Mouse (Mus musculus): ENCODE data around the gene Arl4d. TPM values are rescaled to one million over a fixed set of nuclear protein-coding genes. Genes with fewer than 3 reads are reported as not detected.
"Not testable (repeated sequence)": the region's sequence is repeated elsewhere in the genome, so short reads cannot be mapped to it uniquely, and the experiment has no call there.

The Arl4d gene
- polyA plus RNA-seq, 1 experiment = 5.5 TPM

DNA sequence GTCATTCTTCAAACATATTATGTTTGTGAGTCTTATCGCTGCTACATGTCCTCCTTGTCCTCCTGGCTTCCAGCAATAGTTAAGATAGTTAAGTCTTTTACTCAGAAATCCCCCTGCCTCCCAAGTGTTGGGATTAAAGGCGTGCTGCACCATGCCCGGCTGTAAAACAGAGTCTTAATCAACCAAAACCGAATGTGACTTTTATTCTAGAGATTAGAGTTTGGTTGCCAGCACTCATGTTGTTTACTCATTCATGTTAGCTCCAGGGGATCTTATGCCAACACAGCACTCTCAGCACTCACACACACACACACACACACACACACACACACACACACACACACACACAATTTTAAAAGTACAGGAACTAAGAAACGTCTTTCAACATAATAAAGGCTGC, 22.4 kb upstream of the Arl4d start:
- no peaks in the 10 kb centered on the region; the same call in 1 of the 2 replicates for H3K4me1 ChIP-seq (ENCODE audit: control insufficient read depth, insufficient read depth, low read length)
- WGBS = 40% methylated on average over 5 of the region's 5 CpGs
- no peak overlapping the region for H3K4me3 ChIP-seq (replicated peaks; ENCODE audit: control insufficient read depth, low read depth, low read length)
- no peak overlapping the region for H3K27ac ChIP-seq (ENCODE audit: control insufficient read depth, insufficient read depth, low read depth, low read length, poor library complexity)
- no peak for TF ChIP-seq POLR2A (IDR thresholded peaks at IDR 0.05; ENCODE audit: borderline replicate concordance, control insufficient read depth, low read depth, low read length)

DNA sequence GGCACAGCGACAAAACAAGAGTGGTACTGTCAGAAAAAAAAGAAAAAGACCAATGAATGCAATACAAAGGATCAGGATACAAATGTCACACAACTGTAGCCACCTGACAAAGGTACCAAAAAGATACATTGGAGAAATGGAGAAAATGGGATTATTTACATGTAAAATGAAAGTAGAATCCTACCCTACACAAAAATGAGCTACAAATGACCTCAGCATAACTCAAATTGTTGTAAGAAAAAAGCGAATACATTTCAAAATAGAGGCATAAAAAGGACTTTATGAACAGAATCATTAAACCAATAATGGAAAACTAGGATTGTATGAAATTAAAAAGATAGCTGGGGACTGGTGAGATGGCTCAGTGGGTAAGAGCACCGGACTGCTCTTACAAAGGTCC, 20.8 kb upstream of the Arl4d start:
- H3K4me1 ChIP-seq (ENCODE audit: control insufficient read depth, insufficient read depth, low read length) = no peaks in the 10 kb centered on the region; the same call in 1 of the 2 replicates
- no peak overlapping the region for H3K4me3 ChIP-seq (replicated peaks; ENCODE audit: control insufficient read depth, low read depth, low read length)
- WGBS = 61% methylated on average over 3 of the region's 3 CpGs
- no peak overlapping the region for H3K27ac ChIP-seq (ENCODE audit: control insufficient read depth, insufficient read depth, low read depth, low read length, poor library complexity)
- TF ChIP-seq CTCF (IDR thresholded peaks at IDR 0.05; ENCODE audit: control insufficient read depth, insufficient read depth, low read length) = no peak
- TF ChIP-seq POLR2A (IDR thresholded peaks at IDR 0.05; ENCODE audit: borderline replicate concordance, control insufficient read depth, low read depth, low read length) = no peak

DNA sequence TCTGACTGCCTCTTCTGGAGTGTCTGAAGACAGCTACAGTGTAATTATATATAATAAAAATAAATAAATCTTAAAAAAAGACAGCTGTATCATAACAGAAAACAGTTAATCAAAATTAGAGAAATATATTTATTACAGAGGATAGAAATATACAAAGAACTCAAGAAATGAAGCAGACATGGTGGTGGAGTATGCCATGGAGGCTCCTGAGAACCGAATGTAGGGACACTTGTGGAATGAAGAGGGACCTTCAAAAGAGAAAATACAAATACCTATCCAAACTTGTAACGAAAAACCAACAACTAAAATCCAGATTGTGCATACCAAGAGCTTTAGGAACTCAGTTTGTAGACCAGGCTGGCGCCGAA, 20.3 kb upstream of the Arl4d start:
- H3K4me3 ChIP-seq (replicated peaks; ENCODE audit: control insufficient read depth, low read depth, low read length); H3K4me1 ChIP-seq (ENCODE audit: control insufficient read depth, insufficient read depth, low read length); H3K27ac ChIP-seq (ENCODE audit: control insufficient read depth, insufficient read depth, low read depth, low read length, poor library complexity): not testable (repeated sequence)
- WGBS = 3% methylated on average over 4 of the region's 4 CpGs

DNA sequence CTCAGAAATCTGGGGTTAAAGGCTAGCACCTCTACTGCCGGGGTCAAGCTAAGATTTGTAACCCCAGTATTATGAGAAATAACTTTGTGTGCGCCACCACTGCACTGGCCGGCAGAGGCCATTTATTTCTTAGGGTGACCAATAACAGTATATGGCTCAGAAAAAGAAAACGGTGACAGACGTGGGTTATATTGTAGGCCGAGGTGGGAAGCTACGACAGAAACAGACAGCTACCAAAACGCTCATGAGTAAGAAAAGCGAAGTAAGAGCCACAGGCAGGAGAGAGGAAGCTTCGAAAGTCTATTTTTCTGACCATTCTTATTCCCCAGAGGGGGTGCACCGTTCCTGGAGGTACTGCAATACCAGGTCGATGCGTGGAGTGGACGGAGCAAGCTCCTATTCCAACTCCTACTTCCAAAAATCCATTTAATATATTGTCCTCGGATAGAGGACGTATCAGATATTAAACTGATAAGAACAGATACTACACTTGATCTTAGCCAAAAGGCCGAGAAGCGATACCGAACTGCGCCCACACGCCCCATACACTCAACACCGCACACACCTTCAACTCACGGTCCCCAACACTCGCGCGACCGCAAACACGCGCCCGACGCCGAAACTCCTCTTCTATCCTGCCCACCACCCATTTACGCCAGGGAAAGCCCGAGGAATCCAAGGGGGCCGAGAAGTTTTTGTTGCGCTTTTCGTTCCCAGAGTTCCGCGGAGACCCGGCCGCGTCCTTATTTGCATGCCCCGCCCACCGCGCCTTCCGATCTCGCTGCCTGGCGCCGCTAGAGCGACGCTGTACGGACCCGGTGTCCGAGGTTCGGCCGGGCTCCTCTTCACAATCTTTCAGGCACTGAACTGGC, 19.7 kb upstream of the Arl4d start:
- peak overlapping the region; percentile 95 for H3K27ac ChIP-seq (ENCODE audit: control insufficient read depth, insufficient read depth, low read depth, low read length, poor library complexity)
- under 1% methylated on average over 44 of the region's 56 CpGs for WGBS
- not testable (repeated sequence) for H3K4me1 ChIP-seq (ENCODE audit: control insufficient read depth, insufficient read depth, low read length)
- H3K4me3 ChIP-seq (replicated peaks; ENCODE audit: control insufficient read depth, low read depth, low read length) = peak overlapping the region; percentile 52

DNA sequence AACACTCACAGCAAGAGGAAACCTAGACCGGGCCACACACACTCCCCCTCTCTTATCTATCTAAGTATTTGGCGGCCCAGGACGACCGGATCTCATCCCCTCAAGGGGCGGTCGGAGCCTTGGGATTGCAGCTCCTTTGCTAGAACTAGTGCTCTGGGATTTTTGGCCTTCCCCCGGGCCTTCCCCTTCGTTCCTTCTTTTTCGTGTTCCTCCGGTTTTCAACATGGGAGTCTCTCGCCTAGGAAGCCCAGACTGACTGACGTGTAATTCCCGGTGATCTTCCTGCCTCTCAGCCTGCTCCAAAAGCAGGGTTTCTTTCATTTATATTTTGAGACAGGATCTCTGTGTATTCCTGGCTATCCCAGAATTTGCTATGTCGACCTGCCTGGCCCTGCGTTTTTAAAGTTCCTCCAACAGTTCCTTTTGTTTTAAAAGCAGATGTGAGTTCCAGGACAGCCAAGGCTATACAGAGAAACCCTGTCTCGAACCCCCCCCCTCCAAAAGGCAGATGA, 19.0 kb upstream of the Arl4d start:
- H3K4me1 ChIP-seq (ENCODE audit: control insufficient read depth, insufficient read depth, low read length); H3K4me3 ChIP-seq (replicated peaks; ENCODE audit: control insufficient read depth, low read depth, low read length): not testable (repeated sequence)
- WGBS = 13% methylated on average over 16 of the region's 16 CpGs
- H3K27ac ChIP-seq (ENCODE audit: control insufficient read depth, insufficient read depth, low read depth, low read length, poor library complexity) = peak overlapping the region; percentile 95

DNA sequence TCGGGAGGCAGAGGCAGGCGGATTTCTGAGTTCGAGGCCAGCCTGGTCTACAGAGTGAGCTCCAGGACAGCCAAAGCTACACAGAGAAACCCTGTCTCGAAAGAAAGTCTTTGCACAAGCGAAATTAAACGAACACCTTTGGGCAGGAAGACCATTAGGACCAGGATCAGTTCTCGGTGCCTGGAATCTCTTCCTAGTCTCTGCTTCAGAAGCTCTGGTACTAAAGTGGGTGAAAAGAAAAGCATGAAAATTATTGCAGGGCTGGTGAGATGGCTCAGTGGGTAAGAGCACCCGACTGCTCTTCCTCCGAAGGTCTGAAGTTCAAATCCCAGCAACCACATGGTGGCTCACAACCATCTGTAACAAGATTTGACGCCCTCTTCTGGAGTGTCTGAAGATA, 18.2 kb upstream of the Arl4d start:
- 82% methylated on average over 10 of the region's 10 CpGs for WGBS
- H3K4me3 ChIP-seq (replicated peaks; ENCODE audit: control insufficient read depth, low read depth, low read length) = not testable (repeated sequence)

DNA sequence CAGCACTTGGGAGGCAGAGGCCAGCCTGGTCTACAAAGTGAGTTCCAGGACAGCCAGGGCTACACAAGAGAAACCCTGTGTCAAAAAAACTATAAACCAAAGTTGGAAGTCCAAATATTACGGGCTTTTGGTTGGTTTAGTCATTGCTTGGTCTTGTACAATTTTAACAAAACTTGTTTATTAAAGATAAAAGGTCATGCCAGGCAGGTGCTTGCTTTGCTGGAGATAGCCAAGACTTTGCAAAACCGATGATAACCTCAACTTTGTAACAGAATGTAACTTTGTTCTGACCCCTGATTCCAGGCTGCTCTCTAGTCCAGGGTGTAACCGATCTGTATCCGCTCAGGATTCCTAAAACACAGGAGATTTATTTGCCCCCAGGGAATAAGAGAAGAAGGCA, 9.0 kb upstream of the Arl4d start:
- H3K4me1 ChIP-seq (ENCODE audit: control insufficient read depth, insufficient read depth, low read length) = no peaks in the 10 kb centered on the region; the same call in 1 of the 2 replicates
- no peak overlapping the region for H3K4me3 ChIP-seq (replicated peaks; ENCODE audit: control insufficient read depth, low read depth, low read length)
- WGBS = 83% methylated on average over 4 of the region's 4 CpGs
- no peak overlapping the region for H3K27ac ChIP-seq (ENCODE audit: control insufficient read depth, insufficient read depth, low read depth, low read length, poor library complexity)
- TF ChIP-seq CTCF (IDR thresholded peaks at IDR 0.05; ENCODE audit: control insufficient read depth, insufficient read depth, low read length) (no peak), POLR2A (IDR thresholded peaks at IDR 0.05; ENCODE audit: borderline replicate concordance, control insufficient read depth, low read depth, low read length) (no peak)

More for the DNA sequence above, 18.2 kb upstream of the Arl4d start:
- not testable (repeated sequence) for H3K27ac ChIP-seq (ENCODE audit: control insufficient read depth, insufficient read depth, low read depth, low read length, poor library complexity); H3K4me1 ChIP-seq (ENCODE audit: control insufficient read depth, insufficient read depth, low read length)

DNA sequence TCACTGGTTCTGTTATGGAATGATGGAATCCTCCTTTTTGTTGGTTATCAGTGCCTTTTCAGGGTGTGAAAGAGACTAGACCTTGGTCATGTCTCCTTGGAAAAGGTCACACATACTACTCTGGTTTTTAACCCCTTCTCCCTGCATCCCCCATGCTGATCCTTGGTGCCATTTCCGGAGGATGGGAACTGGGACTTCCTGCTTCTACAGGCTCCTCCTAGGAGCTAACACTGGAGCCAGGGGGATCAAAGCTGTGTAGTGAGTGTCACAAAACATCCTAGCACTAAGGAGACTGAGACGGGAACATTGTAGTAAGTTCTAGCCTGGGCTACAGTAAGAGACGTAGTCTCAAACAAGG, 7.8 kb upstream of the Arl4d start:
- no peaks in the 10 kb centered on the region; the same call in 1 of the 2 replicates for H3K4me1 ChIP-seq (ENCODE audit: control insufficient read depth, insufficient read depth, low read length)
- whole genome bisulfite sequencing = 27% methylated on average over 3 of the region's 3 CpGs
- TF ChIP-seq CTCF (IDR thresholded peaks at IDR 0.05; ENCODE audit: control insufficient read depth, insufficient read depth, low read length) (no peak), POLR2A (IDR thresholded peaks at IDR 0.05; ENCODE audit: borderline replicate concordance, control insufficient read depth, low read depth, low read length) (no peak)
- no peak overlapping the region for H3K4me3 ChIP-seq (replicated peaks; ENCODE audit: control insufficient read depth, low read depth, low read length)
- H3K27ac ChIP-seq (ENCODE audit: control insufficient read depth, insufficient read depth, low read depth, low read length, poor library complexity) = no peak overlapping the region

DNA sequence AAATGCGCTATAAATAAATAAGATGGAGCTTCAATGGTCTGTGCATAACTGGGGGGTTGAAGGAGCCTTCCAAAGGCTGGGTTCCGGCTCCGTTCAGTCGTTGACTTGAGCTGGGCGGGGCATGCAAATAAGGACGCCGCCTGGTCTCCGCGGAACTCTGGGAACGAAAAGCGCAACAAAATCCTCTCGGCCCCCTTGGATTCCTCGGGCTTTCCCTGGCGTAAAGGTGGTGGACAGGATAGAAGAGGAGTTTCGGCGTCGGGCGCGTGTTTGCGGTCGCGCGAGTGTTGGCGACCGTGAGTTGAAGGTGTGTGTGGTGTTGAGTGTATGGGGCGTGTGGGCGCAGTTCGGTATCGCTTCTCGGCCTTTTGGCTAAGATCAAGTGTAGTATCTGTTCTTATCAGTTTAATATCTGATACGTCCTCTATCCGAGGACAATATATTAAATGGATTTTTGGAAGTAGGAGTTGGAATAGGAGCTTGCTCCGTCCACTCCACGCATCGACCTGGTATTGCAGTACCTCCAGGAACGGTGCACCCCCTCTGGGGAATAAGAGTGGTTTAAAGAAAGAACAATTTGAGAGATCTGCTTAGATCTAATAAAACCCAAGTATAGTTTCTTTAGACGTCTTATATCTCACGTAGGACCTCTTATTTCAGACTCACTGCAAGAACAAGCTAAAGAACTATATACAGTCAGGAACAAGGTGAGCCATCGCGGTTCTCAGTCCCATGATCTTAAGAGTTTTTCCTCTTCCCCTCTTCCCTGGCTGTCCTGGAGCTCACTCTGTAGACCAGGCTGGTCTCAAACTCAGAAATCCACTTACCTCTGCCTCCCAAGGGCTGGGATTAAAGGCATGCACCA, 7.2 kb upstream of the Arl4d start:
- peak overlapping the region; percentile 65 for H3K27ac ChIP-seq (ENCODE audit: control insufficient read depth, insufficient read depth, low read depth, low read length, poor library complexity)
- not testable (repeated sequence) for H3K4me1 ChIP-seq (ENCODE audit: control insufficient read depth, insufficient read depth, low read length); H3K4me3 ChIP-seq (replicated peaks; ENCODE audit: control insufficient read depth, low read depth, low read length)
- under 1% methylated on average over 38 of the region's 40 CpGs for WGBS
- peak; percentile 55 for TF ChIP-seq POLR2A (IDR thresholded peaks at IDR 0.05; ENCODE audit: borderline replicate concordance, control insufficient read depth, low read depth, low read length)

Data from bone marrow, adult 2 months (tissue).